Comparison of ENCODE assay signal across 13 mouse cellular contexts in the genomic region with DNA sequence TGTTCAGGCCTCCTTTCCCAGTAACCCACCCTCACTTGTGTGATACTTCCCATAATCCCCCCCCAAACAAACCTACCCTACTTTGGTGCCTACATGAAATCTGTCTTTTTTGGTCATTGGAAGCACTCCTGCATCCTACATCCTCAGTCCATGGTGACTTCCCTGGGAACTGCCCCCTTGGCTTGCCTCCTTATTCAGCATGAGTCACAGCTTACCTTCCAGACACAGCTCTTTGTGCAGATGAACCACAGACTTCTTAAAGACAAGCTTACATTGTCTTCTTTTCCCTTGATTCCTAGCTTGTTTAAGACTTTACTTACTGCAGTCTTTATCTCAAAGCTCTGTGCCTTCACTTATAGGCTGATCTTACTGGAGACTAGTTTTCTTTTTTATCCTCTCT.
"Had no signal": no experiment of that assay in that cellular context is flagged by ENCODE, and none has a peak within 500 bp of the region (broad histone marks: within the 10 kb centered on the region; RNA-seq: fewer than 3 reads in every experiment).

No protein-coding gene starts in this region.

- H3K27ac ChIP-seq: midbrain, embryonic 10.5 days; midbrain, embryonic 12.5 days; neural tube, embryonic 12.5 days; stomach, embryonic 15.5 days had no signal

- H3K9me3 ChIP-seq: midbrain, embryonic 10.5 days; midbrain, embryonic 12.5 days; neural tube, embryonic 12.5 days; stomach, embryonic 15.5 days had no signal

- H3K4me2 ChIP-seq: lung, embryonic 14.5 days; midbrain, embryonic 12.5 days; neural tube, embryonic 12.5 days; stomach, embryonic 15.5 days had no signal

- DNase-seq: lung, adult 18-20 months; lung, embryonic 14.5 days; lung, postnatal 10 days; midbrain, embryonic 14.5 days; right cerebral cortex, postnatal 14 days; thymus, adult 18-20 months; thymus, postnatal 25 days; thymus, postnatal 4 days had no signal

- H3K9ac ChIP-seq: lung, embryonic 14.5 days; midbrain, embryonic 12.5 days; neural tube, embryonic 12.5 days; stomach, embryonic 15.5 days had no signal

- H3K4me1 ChIP-seq: midbrain, embryonic 12.5 days; neural tube, embryonic 12.5 days; stomach, embryonic 15.5 days had no signal

- ATAC-seq: midbrain, embryonic 16.5 days had no signal

- H3K27me3 ChIP-seq: midbrain, embryonic 12.5 days; neural tube, embryonic 12.5 days; stomach, embryonic 15.5 days had no signal

- H3K4me3 ChIP-seq: midbrain, embryonic 10.5 days; midbrain, embryonic 12.5 days; neural tube, embryonic 12.5 days; stomach, embryonic 15.5 days had no signal
